Mouse (Mus musculus) MEL (cell line): ENCODE data around the gene Flvcr1. TPM values are rescaled to one million over a fixed set of nuclear protein-coding genes. Genes with fewer than 3 reads are reported as not detected.
"Not testable (repeated sequence)": the region's sequence is repeated elsewhere in the genome, so short reads cannot be mapped to it uniquely, and the experiment has no call there.

Experiments used
- DNase-seq: peaks from one replicate; pipeline ENCODE4 v3.0.0; 2011; ENCODE audit warnings: low read depth, low spot score
- H3K27ac ChIP-seq: 2 replicates; pipeline ENCODE4 v1.5.1; 2012; ENCODE audit warnings: low read depth, mild to moderate bottlenecking, control low read depth, low read length, moderate library complexity; ENCODE audit not compliant: control insufficient read depth
- H3K27me3 ChIP-seq, 2 experiments: fragments of 150-350 bp in 1 of 2; sonication (generic) in 1 of 2; 2 replicates each; pipeline ENCODE4 v1.6.1; 2012; ENCODE audit warnings: low read length in 2 of 2, mild to moderate bottlenecking in 2 of 2, improper control_type of control experiment in 1 of 2, moderate library complexity in 1 of 2; ENCODE audit not compliant: insufficient read depth in 2 of 2, control insufficient read depth in 1 of 2
- H3K36me3 ChIP-seq, 2 experiments: 2 replicates each; pipeline ENCODE4 v1.6.1; 2012 to 2014; ENCODE audit warnings: low read length in 2 of 2, improper control_type of control experiment in 1 of 2, inconsistent platforms in 1 of 2, mild to moderate bottlenecking in 1 of 2; ENCODE audit not compliant: insufficient read depth in 2 of 2, control insufficient read depth in 1 of 2
- H3K4me1 ChIP-seq, 2 experiments: fragments of 150-350 bp in 1 of 2; sonication (generic) in 1 of 2; 2 replicates each; pipeline ENCODE4 v1.6.1; 2012; ENCODE audit warnings: low read length in 2 of 2, improper control_type of control experiment in 1 of 2, mild to moderate bottlenecking in 1 of 2; ENCODE audit not compliant: insufficient read depth in 2 of 2, control insufficient read depth in 1 of 2
- H3K4me3 ChIP-seq, 2 experiments: fragments of 150-350 bp in 1 of 2; sonication (generic) in 1 of 2; 2 replicates each; pipeline ENCODE4 v1.5.1; 2012; ENCODE audit warnings: low read depth in 2 of 2, low read length in 2 of 2, mild to moderate bottlenecking in 2 of 2, moderate library complexity in 2 of 2, control low read depth in 1 of 2, improper control_type of control experiment in 1 of 2; ENCODE audit not compliant: control insufficient read depth in 1 of 2, insufficient read depth in 1 of 2
- H3K79me2 ChIP-seq: 2 replicates; pipeline ENCODE4 v1.6.1; 2012; ENCODE audit warnings: mild to moderate bottlenecking, low read length, moderate library complexity; ENCODE audit not compliant: control insufficient read depth, poor library complexity, insufficient read depth
- H3K9ac ChIP-seq: 2 replicates; pipeline ENCODE4 v1.6.1; 2012; ENCODE audit warnings: low read depth, mild to moderate bottlenecking, control low read depth, low read length, moderate library complexity; ENCODE audit not compliant: control insufficient read depth, poor library complexity, severe bottlenecking
- H3K9me3 ChIP-seq: fragments of 150-350 bp; sonication (generic); replicated peaks from 2 replicates; pipeline ENCODE4 v1.6.1; 2012; ENCODE audit warnings: mild to moderate bottlenecking, low read length, improper control_type of control experiment, moderate library complexity; ENCODE audit not compliant: insufficient read depth
- BHLHE40 ChIP-seq: IDR thresholded peaks from 2 replicates; pipeline ENCODE4 v1.6.1; 2012; ENCODE audit warnings: low read depth, mild to moderate bottlenecking, inconsistent platforms, low read length, improper control_type of control experiment, borderline replicate concordance
- CHD2 ChIP-seq: IDR thresholded peaks from 2 replicates; pipeline ENCODE4 v1.6.1; 2011; ENCODE audit warnings: low read length, improper control_type of control experiment
- EP300 ChIP-seq, 2 experiments: IDR thresholded peaks; 2 replicates each; pipeline ENCODE4 v1.6.1; 2011; ENCODE audit warnings: improper control_type of control experiment in 2 of 2, low read length in 2 of 2, low read depth in 1 of 2, mild to moderate bottlenecking in 1 of 2
- ETS1 ChIP-seq: IDR thresholded peaks from 2 replicates; pipeline ENCODE4 v1.6.1; 2012; ENCODE audit warnings: low read depth, mild to moderate bottlenecking, inconsistent platforms, low read length, improper control_type of control experiment, moderate library complexity
- GATA1 ChIP-seq: IDR thresholded peaks from 2 replicates; pipeline ENCODE4 v1.6.1; 2011; ENCODE audit warnings: low read depth, low read length, improper control_type of control experiment
- KAT2A ChIP-seq: conservative IDR thresholded peaks from 2 replicates; pipeline ENCODE4 v1.6.1; 2012; ENCODE audit warnings: low read depth, low read length, improper control_type of control experiment, inconsistent platforms
- MAFK ChIP-seq: IDR thresholded peaks from 2 replicates; pipeline ENCODE4 v1.6.1; 2011; ENCODE audit warnings: low read depth, mild to moderate bottlenecking, low read length, improper control_type of control experiment, borderline replicate concordance
- MXI1 ChIP-seq: IDR thresholded peaks from 2 replicates; pipeline ENCODE4 v1.6.1; 2011; ENCODE audit warnings: mild to moderate bottlenecking, low read depth, low read length, improper control_type of control experiment
- NELFE ChIP-seq: IDR thresholded peaks from 2 replicates; pipeline ENCODE4 v1.6.1; 2011; ENCODE audit warnings: low read depth, low read length, improper control_type of control experiment
- RCOR1 ChIP-seq: IDR thresholded peaks from 2 replicates; pipeline ENCODE4 v1.6.1; 2012; ENCODE audit warnings: low read depth, mild to moderate bottlenecking, inconsistent platforms, low read length, improper control_type of control experiment
- SMC3 ChIP-seq: IDR thresholded peaks from 2 replicates; pipeline ENCODE4 v1.6.1; 2011; ENCODE audit warnings: low read depth, low read length, improper control_type of control experiment
- TAL1 ChIP-seq: IDR thresholded peaks from 2 replicates; pipeline ENCODE4 v1.6.1; 2012; ENCODE audit warnings: mild to moderate bottlenecking, inconsistent platforms, low read length, moderate library complexity, mixed read lengths
- TCF12 ChIP-seq: IDR thresholded peaks from 2 replicates; pipeline ENCODE4 v1.6.1; 2014; ENCODE audit warnings: low read depth, mild to moderate bottlenecking, inconsistent platforms, low read length, improper control_type of control experiment, moderate library complexity
- UBTF ChIP-seq: IDR thresholded peaks from 2 replicates; pipeline ENCODE4 v1.6.1; 2012; ENCODE audit warnings: low read depth, mild to moderate bottlenecking, inconsistent platforms, low read length, improper control_type of control experiment, moderate library complexity, borderline replicate concordance; ENCODE audit not compliant: insufficient read depth
- USF1 ChIP-seq: IDR thresholded peaks from 2 replicates; pipeline ENCODE4 v1.6.1; 2014; ENCODE audit warnings: low read depth, mild to moderate bottlenecking, inconsistent platforms, low read length, improper control_type of control experiment, moderate library complexity
- ZC3H11A ChIP-seq: IDR thresholded peaks from 2 replicates; pipeline ENCODE4 v1.6.1; 2012; ENCODE audit warnings: low read depth, mild to moderate bottlenecking, inconsistent platforms, low read length, improper control_type of control experiment
- polyA plus RNA-seq, 2 experiments: library from polyadenylated mRNA; stranded (reverse) in 1 of 2; unstranded in 1 of 2; fragments of >175 nt in 1 of 2; fragments of >200 nt in 1 of 2; gene quantifications; 2 replicates each; pipeline versions ENCODE4 v1.2.1 to v1.2.4; 2012; ENCODE audit warnings: low replicate concordance in 2 of 2, low read depth in 1 of 2; ENCODE audit not compliant: insufficient read length in 2 of 2, insufficient read depth in 1 of 2, missing spikeins in 1 of 2
- total RNA-seq: library from RNA; depleted of rRNA; stranded (reverse); fragments of 300-350 nt; gene quantifications from 2 replicates; pipeline ENCODE4 v1.2.3, GENCODE M21; 2012

The Flvcr1 gene
- total and polyA plus RNA-seq, 3 experiments: 19.1 to 36.9 TPM; not detected in 1

DNA sequence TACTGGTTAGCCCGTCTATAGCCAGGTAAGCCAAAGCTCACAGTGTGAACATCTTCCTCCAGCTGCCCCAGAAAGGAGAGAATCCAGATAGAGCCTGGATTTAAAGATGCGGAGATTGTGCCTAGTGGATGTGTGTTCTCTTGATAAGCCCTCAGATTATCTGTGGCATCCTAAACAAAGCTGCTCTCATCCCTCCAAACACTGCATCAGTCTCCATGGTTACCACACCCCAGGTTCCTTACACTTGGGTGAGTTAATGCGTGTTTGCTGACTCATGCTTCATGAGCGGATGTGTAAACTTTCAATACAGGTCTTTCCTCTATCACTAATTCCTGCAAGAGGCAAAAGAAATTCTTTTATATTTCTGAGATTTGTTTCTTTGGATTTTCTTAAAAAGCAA, 9.7 kb upstream of the Flvcr1 start:
- TF ChIP-seq GATA1 (peak; percentile 31; the same call in 1 of the 2 replicates), RCOR1 (peak; percentile 85), SMC3 (no peak)
- TF ChIP-seq, all 39 proteins: peak for 2
- H3K4me1 ChIP-seq: peaks cover 4 to 6% of the 10 kb centered on the region in 2 experiments
- H3K4me3 ChIP-seq: no peak overlapping the region
- H3K36me3 ChIP-seq: peaks cover 0 to 3% of the 10 kb centered on the region in 2 experiments; a peak in 2 of 4 replicates
- H3K27ac ChIP-seq: no peak overlapping the region
- no peaks in the 10 kb centered on the region for H3K27me3 ChIP-seq
- H3K9ac ChIP-seq: no peak overlapping the region
- peak; percentile 70 for DNase-seq
- no peaks in the 10 kb centered on the region for H3K79me2 ChIP-seq
- no peaks in the 10 kb centered on the region for H3K9me3 ChIP-seq

DNA sequence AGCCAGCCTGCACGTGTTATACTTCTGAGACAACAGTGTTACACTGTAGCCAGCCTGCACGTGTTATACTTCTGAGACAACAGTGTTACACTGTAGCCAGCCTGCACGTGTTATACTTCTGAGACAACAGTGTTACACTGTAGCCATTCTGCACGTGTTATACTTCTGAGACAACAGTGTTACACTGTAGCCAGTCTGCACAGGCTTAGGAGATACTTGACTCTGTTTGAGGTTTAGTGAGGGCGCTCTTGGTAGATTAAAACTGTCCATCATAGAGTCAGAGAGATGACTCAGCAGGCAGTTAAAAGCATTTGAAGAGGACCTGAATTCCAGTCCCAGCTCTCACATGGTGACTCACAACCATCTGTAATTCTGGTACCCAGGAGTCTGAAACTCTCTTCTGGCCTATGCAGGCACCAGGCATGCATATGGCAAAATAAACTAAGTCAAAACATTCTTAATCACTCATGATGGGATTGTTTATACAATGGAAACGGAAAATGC, 5.0 kb upstream of the Flvcr1 start:
- H3K79me2 ChIP-seq: not testable (repeated sequence)
- 0 out of 2 replicates have a peak, but pooled peaks have one; percentile 14 for TF ChIP-seq MXI1
- 0 out of 2 replicates have a peak, but pooled peaks have one; percentile 17 for TF ChIP-seq GATA1
- TF ChIP-seq EP300 (IDR thresholded peaks at IDR 0.05; ENCODE audit: low read depth in 1 of 2, low read length in 2 of 2): 0 out of 4 replicates have a peak, but pooled peaks of 1 of the 2 experiments have one; percentile 15
- TF ChIP-seq ETS1: 0 out of 2 replicates have a peak, but pooled peaks have one; percentile 19
- TF ChIP-seq, all 39 proteins: peak for 4; not testable (repeated sequence) for 35
- peak; percentile 76 for DNase-seq
- H3K9me3 ChIP-seq, H3K27me3 ChIP-seq, H3K4me3 ChIP-seq, H3K27ac ChIP-seq, H3K9ac ChIP-seq, H3K36me3 ChIP-seq: not testable (repeated sequence)
- peaks cover 4 to 13% of the 10 kb centered on the region in 2 experiments for H3K4me1 ChIP-seq

DNA sequence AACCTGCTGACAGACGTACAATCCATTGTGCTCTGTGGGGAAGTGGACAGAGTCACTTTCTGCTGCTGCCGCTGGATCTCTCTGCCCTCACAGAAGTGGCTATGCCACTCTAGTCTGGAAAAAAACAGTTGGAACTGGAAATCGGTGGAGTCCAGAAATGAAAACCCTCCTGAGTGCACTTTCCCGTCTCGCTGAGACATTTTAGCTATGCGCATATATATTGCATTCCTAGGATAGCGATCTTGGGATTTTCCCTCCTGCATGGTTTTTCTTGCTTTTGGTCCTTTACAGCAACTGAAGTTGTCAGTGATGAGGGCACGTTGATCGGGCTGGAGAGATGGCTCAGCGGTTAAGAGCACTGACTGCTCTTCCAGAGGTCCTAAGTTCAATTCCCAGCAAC, 4.2 kb upstream of the Flvcr1 start:
- peaks cover 4 to 13% of the 10 kb centered on the region in 2 experiments for H3K4me1 ChIP-seq
- peaks cover 0 to 3% of the 10 kb centered on the region in 2 experiments; a peak in 2 of 4 replicates for H3K36me3 ChIP-seq
- H3K79me2 ChIP-seq: peaks cover 7% of the 10 kb centered on the region
- no peak overlapping the region for H3K4me3 ChIP-seq
- TF ChIP-seq USF1: no peak
- no peak for TF ChIP-seq UBTF
- TF ChIP-seq TCF12: no peak
- TF ChIP-seq BHLHE40: no peak
- TF ChIP-seq CHD2: no peak
- TF ChIP-seq ZC3H11A: no peak
- TF ChIP-seq NELFE: no peak
- no peak for TF ChIP-seq KAT2A
- TF ChIP-seq TAL1: no peak
- no peak for TF ChIP-seq MAFK
- no peak overlapping the region for H3K27ac ChIP-seq
- no peak overlapping the region for H3K9ac ChIP-seq
- DNase-seq: no peak
- H3K9me3 ChIP-seq: no peaks in the 10 kb centered on the region
- H3K27me3 ChIP-seq: no peaks in the 10 kb centered on the region
